Mouse (Mus musculus) olfactory bulb, adult 2 months (tissue): ENCODE measurements around the gene Iqcc.

Experiments used
- CTCF ChIP-seq: fragments of 200-500 bp; IDR thresholded peaks from 2 replicates; pipeline ENCODE4 v1.5.1; 2012; ENCODE audit warnings: low read depth, mild to moderate bottlenecking, low read length, moderate library complexity; ENCODE audit not compliant: insufficient read depth
- POLR2A ChIP-seq: fragments of 200-500 bp; IDR thresholded peaks from 2 replicates; pipeline ENCODE4 v1.6.1; 2012; ENCODE audit warnings: mild to moderate bottlenecking, low read depth, low read length, moderate library complexity; ENCODE audit not compliant: insufficient read depth

GRCm38 (mm10) chr4:129622803-129623535 is 4.1 kb upstream of the Iqcc start:
- TF ChIP-seq POLR2A (no peak), CTCF (no peak)
